Mouse (Mus musculus) heart, adult 8-10 months (tissue): ENCODE data around the gene Pnpla1. TPM values are rescaled to one million over a fixed set of nuclear protein-coding genes. Genes with fewer than 3 reads are reported as not detected.

Source experiments
- DNase-seq: peaks from one replicate; pipeline ENCODE4 v3.0.0; 2022; ENCODE audit warnings: low spot score
- total RNA-seq, 4 experiments: library from RNA; stranded (reverse); gene quantifications; 2 replicates each; pipeline ENCODE4 v1.2.4; 2022

The Pnpla1 gene
- total RNA-seq, 4 experiments from 2014 or later: 0.05 to 0.11 TPM; not detected in 2

DNA sequence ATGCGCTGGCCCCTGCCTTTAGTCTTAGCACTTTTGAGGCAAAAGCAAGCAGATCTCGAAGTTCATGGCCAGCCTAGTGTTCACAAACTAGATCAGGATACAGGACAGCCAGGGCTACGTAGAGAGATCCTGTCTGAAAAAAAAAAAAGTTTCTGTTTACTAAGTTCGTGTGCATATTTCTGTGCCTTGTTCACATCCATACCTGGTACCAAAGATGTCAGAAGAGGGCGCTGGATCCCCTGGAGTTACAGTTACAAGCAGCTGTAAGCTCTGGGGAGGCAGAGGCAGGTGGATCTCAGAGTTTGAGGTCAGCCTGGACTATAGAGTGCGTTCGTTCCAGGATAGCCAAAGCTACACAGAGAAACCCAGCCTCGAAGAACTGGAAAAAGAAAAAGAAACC lies 24.6 kb downstream of the Pnpla1 start:
- no peak for DNase-seq

DNA sequence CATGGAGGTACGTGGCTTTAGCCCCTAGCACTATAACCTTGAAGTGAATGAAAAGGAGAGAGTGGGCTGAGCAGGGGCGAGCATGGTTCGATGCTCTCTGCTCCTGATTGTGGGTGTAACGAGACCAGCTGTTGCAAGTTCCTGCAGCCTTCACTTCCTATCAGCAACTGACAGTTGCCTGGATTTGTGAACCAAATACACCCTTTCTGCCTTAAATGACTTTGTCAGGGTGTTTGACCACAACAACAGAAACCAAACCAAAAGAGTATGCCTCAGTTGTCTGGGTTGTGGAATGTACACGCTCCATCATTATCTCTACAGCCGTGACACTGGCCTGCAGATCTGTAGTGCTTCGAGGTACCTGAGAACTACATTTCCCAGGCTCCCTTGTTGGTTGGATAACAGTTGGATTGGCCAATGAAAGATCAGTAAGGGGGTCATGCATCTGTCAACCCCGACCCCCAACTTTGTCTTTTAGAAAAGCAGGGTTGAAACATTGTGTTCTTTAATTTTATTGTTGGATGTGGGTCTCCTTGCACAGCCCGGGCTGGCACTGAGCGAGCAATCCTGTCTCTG lies 25.8 kb downstream of the Pnpla1 start:
- DNase-seq: no peak

DNA sequence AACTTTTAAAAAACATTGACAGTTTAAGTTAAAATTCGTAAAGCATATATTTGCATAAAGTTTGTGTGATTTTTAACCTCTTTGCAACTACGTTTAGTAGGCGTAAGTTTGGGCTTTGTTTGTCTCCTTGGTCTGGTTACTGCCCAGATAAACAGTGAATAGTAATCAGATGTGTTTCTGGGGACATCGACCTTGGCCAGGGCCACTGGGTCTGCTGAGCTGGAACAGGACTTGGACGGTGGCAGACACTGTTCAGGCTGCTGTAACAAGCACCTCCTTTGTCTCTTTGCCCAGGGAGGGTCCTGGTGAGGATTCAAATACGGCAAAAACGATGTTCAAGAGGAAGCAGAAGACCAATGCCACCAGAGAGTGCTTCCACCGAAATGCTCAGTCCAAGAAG lies 27.0 kb downstream of the Pnpla1 start:
- DNase-seq: no peak

DNA sequence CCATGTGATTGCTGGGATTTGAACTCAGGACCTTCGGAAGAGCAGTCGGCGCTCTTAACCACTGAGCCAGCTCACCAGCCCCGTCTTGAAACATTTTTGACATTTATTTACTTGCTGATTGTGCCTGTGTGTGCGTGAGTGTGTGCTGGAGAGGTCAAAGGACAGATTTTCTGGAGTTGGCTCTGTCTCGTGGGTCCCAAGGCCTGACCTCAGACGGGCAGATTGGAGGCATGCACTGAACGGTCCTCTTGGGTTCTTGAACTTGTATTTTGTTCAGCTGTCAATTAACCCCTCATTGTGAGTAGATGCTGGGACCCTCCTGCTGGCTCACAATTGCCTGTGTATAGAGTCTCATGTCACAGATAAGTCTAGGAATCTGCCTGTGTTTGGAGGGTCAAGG lies 28.1 kb downstream of the Pnpla1 start:
- no peak for DNase-seq

DNA sequence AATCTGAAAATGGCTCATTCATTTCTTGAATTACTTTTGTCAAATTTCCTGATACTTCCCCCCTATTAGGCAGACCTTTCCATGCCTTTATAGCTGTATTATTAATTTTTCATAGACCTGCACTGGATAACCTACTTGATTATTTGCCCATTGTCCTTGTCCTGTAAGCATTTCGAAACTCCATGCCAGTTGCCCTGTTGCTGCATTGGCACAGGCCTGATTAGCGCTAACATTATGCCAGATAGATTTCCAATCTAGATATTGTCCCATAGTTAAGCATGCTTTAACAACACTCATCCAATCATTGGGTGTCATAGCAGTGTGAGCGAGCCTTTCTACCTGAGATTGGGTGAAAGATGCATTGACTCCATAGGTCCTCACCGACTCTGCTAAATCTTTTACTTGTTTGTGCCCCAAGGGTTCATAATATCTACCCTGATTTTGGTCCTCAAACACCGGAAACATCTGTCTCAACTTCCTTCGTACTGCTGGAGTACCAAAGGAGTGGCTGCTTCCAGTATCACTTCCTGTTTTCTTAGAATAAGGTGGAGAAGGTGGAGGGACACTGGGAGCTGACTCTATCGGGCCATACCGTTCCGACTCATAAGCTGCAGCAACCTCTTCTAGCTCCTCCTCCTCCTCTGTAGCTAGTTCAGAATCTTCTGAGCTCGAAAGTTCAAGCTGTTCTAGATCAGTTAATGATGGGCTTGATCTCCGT lies 36.0 kb downstream of the Pnpla1 start:
- peak; percentile 63 for DNase-seq

DNA sequence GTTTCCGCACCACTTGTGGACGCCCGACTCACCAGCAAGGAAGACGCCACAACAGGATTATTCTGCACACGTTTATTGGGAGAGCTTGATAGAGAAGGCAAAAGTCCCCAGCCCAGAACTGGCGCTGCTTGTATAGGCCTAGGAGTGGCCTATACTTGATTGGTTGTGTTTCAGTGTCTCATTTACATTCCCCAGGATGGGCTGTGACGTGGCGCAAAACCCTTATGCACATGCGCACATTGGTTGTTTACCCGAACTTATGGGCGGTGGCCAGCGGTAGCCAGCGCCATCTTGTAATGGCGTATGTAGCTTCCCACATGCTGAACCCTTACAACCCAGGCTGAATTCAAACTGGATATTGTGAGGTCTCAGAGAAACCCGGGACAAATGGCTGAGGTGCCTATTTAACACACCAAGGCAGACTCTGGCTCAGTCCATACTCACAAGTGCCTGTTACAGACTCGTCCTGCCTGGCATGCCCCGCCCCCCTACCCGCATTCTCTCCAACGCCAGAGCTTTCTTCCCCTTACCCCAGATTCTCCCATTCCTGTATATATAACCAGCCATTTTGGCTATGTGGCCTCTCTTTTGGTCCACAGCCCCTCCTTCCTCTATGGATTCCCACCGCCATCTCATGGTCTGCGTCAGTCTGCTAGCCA lies 37.1 kb downstream of the Pnpla1 start:
- DNase-seq: no peak

DNA sequence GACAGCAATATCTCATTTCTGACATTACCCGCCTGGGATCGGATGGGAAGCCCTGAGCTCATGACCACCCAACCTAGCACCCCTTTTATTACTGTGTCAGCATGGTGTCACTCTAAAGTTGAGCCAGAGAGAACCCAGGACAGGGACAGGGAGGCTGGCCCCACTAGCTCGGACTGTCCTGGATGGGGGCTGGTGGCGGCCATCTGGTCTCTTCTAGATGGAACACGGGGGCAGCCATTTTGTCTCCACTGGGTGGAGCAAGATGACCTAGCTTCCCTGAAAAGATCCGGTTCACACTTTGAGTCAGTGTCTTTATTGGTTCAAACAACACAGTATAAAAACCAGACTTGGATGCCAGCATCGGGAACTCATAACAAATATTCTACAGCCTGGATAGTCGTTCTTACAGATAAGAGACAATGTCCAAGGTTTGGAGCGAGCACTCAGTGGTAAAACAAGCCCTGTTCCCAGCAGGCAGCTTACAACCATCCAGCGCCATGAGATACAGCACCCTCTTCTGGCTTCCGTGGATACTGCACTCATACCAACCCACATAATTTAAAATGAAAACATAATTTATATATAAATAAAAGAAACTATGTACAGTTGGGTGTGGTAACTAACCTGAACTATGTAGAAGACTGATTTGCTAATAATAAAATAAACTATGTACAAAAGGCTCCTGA lies 38.0 kb downstream of the Pnpla1 start:
- no peak for DNase-seq

DNA sequence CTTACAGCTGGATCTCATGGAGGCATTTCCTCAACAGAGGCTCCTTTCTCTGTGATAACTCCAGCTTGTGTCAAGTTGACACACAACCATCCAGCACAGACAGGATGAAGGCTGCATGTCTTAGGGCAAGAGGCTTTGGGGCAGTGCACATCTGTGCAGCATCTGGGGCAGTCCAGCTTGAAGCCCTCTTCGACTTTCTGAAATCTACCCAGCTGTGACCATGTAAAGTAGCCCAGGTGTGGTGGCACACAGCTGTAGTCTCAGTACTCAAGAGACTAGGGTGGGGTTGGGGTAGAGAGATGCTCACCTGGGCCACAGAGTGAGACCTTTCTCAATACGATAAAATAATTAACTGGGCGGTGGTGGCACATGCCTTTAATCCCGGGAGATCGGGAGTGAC lies 39.6 kb downstream of the Pnpla1 start:
- DNase-seq: no peak

DNA sequence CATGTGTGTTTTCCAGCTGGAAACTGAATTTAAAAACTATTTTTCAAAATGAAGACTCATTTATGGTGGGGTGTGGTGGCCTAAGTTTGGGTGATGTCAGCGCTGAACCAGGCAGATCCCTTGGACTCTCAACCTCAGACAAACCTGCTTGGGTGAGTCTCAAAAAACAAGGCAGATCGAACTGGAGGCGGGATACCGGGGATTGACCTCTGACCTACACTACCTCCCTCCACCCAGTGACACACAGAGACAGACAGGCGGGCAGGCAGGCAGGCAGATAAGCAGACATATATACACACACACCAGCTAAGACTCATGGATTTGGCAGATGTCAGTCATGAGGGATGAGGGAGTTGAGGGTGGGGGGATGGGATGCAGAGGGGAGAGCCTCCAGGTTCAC lies 40.0 kb downstream of the Pnpla1 start:
- no peak for DNase-seq

DNA sequence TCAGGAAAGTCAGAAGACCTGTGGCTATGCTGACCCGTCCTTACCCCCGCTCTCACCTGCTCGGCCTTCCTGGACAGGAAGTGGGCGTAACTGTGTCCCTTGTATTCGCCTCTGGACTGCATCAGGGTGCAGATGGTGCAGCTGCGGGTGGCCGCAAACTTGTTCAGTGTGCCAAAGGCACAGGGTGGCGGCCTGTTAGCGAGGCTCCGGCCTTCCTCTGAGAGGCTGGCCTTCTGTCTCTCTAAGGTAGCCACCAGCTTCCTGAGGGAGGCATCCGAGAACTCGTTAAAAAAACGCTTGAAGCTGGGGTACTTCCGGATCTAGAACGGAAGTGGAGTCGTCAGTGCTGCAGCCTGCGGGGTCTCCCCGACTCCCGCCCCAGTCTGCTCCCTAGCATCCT lies 41.2 kb downstream of the Pnpla1 start:
- DNase-seq: no peak

DNA sequence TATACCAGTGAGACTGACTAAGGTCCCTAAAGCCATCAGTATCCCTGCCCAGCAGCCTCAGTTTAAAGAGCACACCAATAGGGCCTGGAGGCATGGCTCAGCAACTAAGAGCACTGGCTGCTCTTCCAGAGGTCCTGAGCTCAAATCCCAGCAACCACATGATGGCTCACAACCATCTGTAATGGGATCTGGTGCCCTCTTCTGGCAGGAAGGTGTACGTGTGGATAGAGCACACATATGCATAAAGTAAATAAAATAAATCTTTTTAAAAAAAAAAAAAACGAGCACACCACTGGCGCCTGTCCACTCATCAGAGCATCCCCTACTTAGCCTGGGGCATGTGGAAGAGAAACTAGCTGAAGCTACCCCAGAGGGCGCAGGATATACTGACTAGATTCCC lies 43.3 kb downstream of the Pnpla1 start:
- no peak for DNase-seq

DNA sequence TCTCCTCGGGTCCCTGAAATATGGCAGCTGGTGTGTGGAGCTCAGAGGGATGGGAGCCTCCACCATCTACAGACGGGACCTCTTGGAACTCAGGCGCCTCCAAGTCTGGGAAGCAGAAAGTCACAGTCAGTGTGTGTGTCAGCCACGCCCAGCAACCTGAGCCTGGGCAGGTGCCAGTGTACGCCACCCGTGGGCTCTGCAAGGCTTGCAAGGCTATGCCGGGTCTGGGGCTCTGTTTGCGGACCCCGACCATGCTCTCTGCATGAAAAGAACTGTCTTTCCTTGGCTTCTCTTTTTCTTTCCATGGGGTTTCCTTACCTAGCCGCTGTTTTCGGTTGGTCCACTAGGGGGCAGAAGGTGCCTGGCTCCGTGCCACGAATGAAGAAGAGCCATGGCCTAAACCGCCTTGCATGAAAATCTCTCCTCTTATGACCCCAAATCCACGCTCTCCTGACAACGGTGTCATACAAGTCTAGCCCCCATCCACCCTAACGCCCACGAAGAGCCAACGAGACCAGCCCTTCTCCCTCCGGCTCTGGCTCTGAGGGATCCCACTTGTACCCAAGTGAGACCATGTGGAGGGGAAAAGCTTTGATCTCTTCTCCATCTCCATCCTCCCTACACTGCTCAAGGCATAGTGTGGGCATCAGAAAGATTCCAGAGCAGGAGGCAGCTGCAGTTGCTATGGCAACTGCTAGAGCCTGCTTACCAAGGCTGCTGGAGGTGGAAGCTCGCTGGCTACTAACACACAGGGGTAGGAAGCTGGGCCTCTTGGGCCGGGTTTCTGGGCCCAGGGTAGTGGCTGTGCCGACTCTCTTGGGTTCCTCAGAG lies 46.5 kb downstream of the Pnpla1 start:
- peak; percentile 61 for DNase-seq

DNA sequence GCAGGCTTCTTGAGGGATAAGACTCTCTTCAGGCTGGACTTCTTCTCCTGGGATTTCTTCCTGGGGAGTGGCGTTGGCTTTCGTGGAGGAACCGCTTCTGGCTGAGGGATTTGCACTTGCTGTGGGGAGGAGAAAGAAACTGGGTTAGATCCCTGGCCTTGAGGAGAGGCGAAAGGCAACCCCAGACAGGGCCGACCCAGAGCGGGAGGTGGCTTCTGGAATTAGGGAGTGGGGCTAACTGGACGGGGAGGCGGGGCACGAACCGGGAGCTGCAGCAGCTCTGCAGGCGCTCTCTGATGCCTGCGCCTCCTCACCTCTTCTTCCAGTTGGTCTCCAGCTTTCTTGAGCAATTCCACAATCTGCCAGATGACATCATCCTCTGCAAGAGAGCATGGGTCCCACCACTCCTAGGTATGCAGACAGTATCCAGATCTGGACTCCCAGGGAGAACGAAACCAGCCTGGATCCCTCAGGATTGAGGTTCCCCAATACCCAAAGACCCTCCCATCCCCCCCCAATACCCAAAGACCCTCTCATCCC lies 47.2 kb downstream of the Pnpla1 start:
- DNase-seq: no peak

DNA sequence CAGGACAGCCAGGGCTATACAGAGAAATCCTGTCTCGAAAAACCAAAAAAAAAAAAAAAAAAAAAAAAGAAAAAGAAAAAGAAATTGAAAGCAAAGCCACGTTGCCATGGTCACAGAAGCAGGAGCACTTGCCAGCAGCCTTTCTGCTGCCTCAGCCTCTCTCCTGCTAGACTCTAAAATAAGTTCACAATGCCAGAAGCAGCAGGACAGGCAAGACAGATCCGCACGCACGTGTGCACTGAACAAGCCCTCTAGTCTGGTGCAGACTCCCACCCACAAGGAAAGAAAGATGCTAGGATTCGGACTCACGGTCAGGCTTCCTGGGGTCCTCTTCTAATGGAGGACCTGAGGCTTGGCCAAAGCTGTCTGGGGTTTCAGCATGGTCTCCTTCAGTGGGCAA lies 49.7 kb downstream of the Pnpla1 start:
- DNase-seq: no peak

DNA sequence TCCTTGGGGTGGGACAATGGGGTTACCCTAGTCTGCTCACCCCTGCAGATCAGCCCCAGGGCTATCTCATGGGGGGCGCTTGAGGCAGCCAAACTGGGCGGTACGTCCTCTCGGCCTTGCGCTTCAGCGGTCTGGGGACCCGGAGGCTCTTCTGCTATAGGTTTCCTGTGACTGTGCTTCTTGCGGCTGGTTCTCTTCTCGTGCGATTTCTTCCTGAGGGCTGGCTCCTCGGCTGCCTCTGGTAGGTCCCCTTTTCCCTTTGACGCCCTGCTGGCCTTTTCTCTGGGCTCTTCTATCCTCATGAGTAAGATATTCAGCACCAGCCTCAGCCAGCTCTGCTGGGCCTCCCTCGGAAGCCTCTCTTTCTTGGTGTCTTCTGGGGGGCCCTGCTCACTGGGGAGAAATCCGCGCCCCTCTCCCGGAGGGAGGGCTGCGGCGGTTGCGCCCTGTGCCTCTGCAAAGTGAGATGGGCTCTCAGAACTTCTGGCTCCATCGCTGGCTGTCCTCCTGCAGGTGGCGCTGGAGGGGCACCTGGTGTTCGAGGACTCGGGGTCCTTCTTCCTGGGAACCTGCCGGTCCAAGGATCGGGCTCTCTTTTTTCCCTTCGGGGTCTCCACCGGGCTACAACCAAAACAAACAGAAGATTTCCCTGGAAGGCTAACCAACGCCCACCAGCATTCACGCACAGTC lies 51.2 kb downstream of the Pnpla1 start:
- DNase-seq: no peak

DNA sequence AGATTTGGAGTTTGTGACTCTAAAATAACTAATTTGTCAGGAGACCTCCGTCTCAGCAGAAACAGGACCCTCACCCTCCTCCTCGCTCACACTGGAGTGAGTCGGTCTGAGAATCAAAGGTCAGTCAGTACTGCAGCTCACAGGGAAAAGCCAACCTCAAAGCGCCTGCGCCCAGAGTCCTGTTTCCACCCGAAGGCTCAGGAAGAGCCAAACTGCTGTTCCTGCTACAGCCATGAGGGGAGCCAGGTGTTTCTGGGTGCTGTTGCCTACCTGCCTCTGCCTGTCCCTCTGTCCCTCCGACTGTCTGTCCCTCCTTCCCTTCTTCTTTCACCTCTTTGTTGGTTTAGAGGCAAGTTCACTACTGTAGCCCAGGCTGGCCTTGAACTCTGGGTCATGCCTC lies 51.9 kb downstream of the Pnpla1 start:
- no peak for DNase-seq

DNA sequence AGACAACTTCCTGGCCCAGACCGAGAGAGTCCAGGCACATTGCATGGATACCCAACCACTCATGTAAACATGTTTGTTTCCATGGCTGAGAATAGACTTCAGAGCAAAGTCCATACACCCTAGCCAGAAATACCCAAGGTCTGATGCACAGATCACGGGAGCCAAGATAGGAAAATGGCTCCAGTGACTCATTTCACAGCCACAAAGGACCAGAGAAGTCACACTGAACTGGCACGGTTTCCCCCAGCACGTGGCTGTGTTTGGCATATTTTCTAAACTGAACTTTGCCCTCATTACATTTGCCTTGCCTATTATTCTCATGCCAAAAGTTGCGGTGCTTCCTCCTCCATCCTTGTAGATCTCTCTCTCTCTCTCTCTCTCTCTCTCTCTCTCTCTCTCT lies 55.0 kb downstream of the Pnpla1 start:
- DNase-seq: no peak

DNA sequence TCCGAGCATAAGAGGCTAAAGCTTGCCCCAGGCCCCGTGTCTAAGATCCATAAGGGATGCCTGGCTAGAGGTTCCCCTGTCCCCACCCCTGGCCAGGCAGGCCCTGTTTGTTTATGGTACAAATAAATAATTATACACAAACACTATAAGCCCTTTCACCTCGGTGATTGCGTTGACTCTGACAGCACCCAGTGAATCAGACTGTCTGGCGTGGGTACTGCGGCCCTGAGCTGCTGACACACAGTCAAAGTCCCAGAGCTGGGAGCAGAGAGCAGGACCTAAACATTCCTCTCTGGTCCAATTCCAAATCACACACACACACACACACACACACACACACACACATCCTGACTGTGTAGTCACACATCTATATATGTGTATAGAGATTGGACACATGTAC lies 55.7 kb downstream of the Pnpla1 start:
- DNase-seq: no peak

DNA sequence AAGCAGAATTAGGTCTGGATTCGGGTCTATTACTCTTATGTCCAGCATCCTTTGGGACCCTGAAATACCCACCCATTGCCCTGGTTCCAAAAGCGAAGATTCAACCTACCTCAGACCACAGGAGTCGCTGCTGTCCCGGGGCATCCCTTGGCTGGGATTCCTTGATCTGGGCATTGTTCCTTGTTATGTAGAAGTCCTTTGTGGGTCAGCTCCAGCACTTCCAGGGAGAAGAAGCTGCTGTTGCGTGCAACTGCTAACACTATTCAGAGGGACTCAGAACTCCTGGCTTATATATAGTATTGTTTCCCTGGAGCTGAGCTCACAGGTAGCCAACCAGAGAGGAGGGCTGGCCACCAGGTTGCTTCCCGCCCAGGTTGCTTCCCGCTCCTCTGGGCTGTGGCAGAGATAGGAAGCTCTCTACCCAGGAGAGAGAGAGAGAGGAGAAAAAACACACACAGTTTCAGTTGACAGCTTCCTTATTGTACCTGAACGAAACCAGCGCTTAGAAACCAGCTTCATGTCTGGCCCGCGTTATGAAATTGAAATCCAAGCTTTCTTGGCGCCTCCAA lies 56.9 kb downstream of the Pnpla1 start, which contains the start of gene 4930539E08Rik:
TSS of gene 4930539E08Rik (minus strand) at position 265 of the 569 bp plus-strand sequence.
- no peak for DNase-seq

DNA sequence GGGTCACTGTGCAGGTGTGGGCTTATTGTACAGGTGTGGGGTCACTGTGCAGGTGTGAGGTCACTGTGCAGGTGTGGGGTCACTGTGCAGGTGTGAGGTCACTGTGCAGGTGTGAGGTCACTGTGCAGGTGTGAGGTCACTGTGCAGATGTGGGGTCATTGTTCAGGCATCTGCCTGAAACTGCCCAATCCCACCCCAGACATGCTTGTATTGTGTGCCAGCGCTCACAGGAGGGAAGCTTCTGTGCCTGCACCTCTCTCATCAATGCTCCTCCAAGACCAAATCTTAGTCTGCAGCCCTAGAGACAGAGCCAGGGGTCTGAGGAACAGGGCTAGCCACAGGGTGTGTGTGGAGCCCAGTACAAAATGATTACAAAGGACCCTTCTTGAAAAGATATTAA lies 58.3 kb downstream of the Pnpla1 start:
- DNase-seq: no peak
